Mouse (Mus musculus) liver, embryonic 13.5 days (tissue): ENCODE results near the gene Mical2. TPM values are rescaled to one million over a fixed set of nuclear protein-coding genes. Genes with fewer than 3 reads are reported as not detected.

Experiments
- ATAC-seq: fragments of 200-750 bp; cut with Nextera tagmentation; 2 replicates; pipeline ENCODE4 v1.8.0; 2017; ENCODE audit warnings: low read depth, mild to moderate bottlenecking, moderate number of reproducible peaks, moderate library complexity
- DNase-seq: peaks from one replicate; pipeline ENCODE4 v3.0.0; 2022
- H3K27ac ChIP-seq: fragments of 300-500 bp; sonication (generic); 2 replicates; pipeline ENCODE4 v1.5.1; 2015; ENCODE audit warnings: moderate library complexity, mild to moderate bottlenecking, inconsistent platforms
- H3K27me3 ChIP-seq: fragments of 300-500 bp; sonication (generic); 2 replicates; pipeline ENCODE4 v1.6.1; 2015; ENCODE audit warnings: mild to moderate bottlenecking, inconsistent platforms
- H3K36me3 ChIP-seq: fragments of 300-500 bp; sonication (generic); 2 replicates; pipeline ENCODE4 v1.6.1; 2015; ENCODE audit warnings: mild to moderate bottlenecking, inconsistent platforms
- H3K4me1 ChIP-seq: fragments of 300-500 bp; sonication (generic); replicated peaks from 2 replicates; pipeline ENCODE4 v1.6.1; 2015; ENCODE audit warnings: inconsistent platforms
- H3K4me2 ChIP-seq: fragments of 300-500 bp; sonication (generic); 2 replicates; pipeline ENCODE4 v1.6.1; 2015; ENCODE audit warnings: inconsistent platforms, mild to moderate bottlenecking, moderate library complexity
- H3K4me3 ChIP-seq: fragments of 300-500 bp; sonication (generic); replicated peaks from 2 replicates; pipeline ENCODE4 v1.5.1; 2015; ENCODE audit warnings: mild to moderate bottlenecking, inconsistent platforms
- H3K9ac ChIP-seq: fragments of 300-500 bp; sonication (generic); 2 replicates; pipeline ENCODE4 v1.6.1; 2015; ENCODE audit warnings: mild to moderate bottlenecking, inconsistent platforms
- H3K9me3 ChIP-seq: fragments of 300-500 bp; sonication (generic); replicated peaks from 2 replicates; pipeline ENCODE4 v1.6.1; 2016; ENCODE audit warnings: inconsistent platforms
- WGBS: fragments of 180-500 bp; shearing (Covaris S2); methylation state at CpG from one replicate; pipeline ENCODE4 v1.1.7; 2015; ENCODE audit not compliant: insufficient replicate concordance; 5-methylcytosine and 5-hydroxymethylcytosine counted together
- polyA plus RNA-seq: library from polyadenylated mRNA; unstranded; fragments of >200 nt; fragmentation: Nextera tagmentation; extraction: Ambion mirVana; gene quantifications from 2 replicates; pipeline ENCODE4 v1.2.1, GENCODE M21; 2015

Gene Mical2
- polyA plus RNA-seq, 1 experiment from 2014 or later, result 1.5 TPM

DNA sequence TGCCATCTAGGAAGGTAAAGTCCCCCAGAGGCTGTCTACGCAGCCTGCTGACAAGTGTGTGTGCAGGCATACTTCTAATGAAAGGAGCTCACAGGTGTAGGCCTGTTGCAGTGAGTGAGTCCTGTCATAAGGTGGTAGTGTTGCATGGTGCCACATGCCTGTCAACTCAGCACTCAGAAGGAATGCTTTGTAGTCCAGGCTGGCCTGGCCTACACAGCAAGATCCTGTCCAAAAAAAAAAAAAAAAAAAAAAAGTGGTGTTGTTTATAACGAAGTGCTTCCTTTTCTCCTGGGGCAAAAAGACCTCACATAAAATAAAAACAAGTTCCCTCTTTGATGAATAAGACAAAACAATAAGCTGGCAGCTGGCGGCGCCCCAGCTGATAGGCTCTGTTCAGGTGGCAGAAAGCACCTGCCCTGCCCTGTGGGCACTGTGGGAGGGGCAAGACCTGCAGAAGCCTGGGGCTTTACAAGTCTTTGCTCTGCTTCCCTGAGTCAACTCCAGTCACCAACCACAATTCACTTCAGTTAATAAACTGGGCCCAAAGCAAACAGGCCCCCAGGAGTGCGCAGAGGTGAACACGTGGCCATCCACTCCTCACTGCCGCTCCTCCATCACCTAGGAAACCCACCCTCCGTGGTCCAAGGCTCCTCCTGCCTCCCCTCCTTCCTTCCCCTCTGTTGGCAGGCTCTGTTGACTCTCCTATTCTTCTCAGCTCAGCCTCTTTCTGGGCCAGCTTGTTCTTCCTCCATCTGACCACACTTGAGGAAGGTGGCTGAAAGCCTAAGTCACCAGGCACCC is 12.5 kb upstream of the Mical2 start:
- WGBS, result 46% methylated on average over 8 of the region's 8 CpGs
- ATAC-seq, result 0 out of 2 replicates have a peak, but pooled peaks have one; percentile 48
- Histone ChIP-seq H3K4me3 (no peak overlapping the region), H3K4me2 (no peak overlapping the region), H3K27me3 (no peaks in the 10 kb centered on the region), H3K9me3 (no peaks in the 10 kb centered on the region), H3K36me3 (no peaks in the 10 kb centered on the region), H3K9ac (no peak overlapping the region), H3K27ac (no peak overlapping the region), H3K4me1 (peaks cover 19% of the 10 kb centered on the region)
- no peak for DNase-seq

GRCm38 (mm10) chr7:112215871-112216270 is 9.8 kb upstream of the Mical2 start:
- Histone ChIP-seq H3K9ac (no peak overlapping the region), H3K4me3 (no peak overlapping the region), H3K36me3 (no peaks in the 10 kb centered on the region), H3K4me1 (peaks cover 9% of the 10 kb centered on the region), H3K27ac (no peak overlapping the region), H3K9me3 (no peaks in the 10 kb centered on the region), H3K4me2 (no peak overlapping the region), H3K27me3 (no peaks in the 10 kb centered on the region)
- no peak for ATAC-seq
- no peak for DNase-seq
- 57% methylated on average over 3 of the region's 3 CpGs for WGBS

- peaks cover 9% of the 10 kb centered on the region for H3K4me1 ChIP-seq
- no peak for DNase-seq
- 66% methylated on average over 5 of the region's 5 CpGs for WGBS
- H3K9me3 ChIP-seq, result no peaks in the 10 kb centered on the region
- ATAC-seq, result no peak
- H3K4me2 ChIP-seq, result no peak overlapping the region
- H3K27ac ChIP-seq, result no peak overlapping the region
- H3K9ac ChIP-seq, result no peak overlapping the region
- no peaks in the 10 kb centered on the region for H3K27me3 ChIP-seq
- H3K4me3 ChIP-seq, result no peak overlapping the region
- no peaks in the 10 kb centered on the region for H3K36me3 ChIP-seq
These were observed 8.9 kb upstream of the Mical2 start for GRCm38 (mm10) chr7:112216720-112217119.

- DNase-seq, result no peak
- Histone ChIP-seq H3K36me3 (no peaks in the 10 kb centered on the region), H3K4me2 (no peak overlapping the region), H3K4me1 (peaks cover 9% of the 10 kb centered on the region), H3K27me3 (no peaks in the 10 kb centered on the region), H3K9ac (no peak overlapping the region), H3K4me3 (no peak overlapping the region), H3K27ac (no peak overlapping the region), H3K9me3 (no peaks in the 10 kb centered on the region)
- ATAC-seq, result no peak
- WGBS, result 8% methylated on average over 6 of the region's 6 CpGs
These were observed 8.4 kb upstream of the Mical2 start for GRCm38 (mm10) chr7:112217208-112217607.

DNA sequence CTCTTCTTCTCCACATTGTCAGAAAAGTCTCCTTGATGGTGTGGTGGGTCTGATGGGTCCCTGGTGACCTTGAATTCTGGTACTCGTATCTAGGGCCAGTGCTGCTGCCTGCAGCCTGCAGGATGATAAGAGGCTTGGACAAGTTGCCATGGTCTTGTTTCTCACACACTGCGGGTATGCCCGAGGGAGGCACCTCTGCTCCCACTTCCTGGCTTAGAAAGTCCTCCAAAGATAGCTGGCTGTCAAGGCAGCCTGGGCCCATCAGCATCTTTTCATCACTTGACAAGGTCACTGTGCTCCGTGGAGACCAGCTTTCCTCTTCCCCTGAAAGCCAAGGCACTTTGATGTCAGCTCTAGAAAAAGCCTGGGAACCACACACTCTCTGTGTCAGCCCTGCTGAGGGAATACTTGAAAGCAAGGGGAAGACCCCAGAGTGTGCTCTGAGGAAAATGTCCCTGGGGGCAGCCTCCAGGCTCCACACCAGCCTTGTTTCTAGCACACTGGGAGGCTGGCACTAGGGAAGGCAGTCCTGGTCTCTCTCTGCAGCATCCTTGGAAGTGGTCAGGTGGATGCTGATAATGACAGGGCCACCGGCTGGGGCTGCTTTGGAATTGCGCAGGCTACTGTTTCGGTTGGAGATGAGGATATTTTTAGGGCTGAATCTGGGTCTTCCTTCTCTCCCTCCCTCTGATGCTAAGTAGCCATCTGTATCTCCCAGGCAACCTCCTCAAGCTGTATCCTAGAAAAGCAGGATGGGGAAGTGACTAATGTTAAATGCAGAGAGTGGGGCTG is 2.7 kb upstream of the Mical2 start:
- peaks cover 16% of the 10 kb centered on the region for H3K4me1 ChIP-seq
- WGBS, result 34% methylated on average over 7 of the region's 7 CpGs
- DNase-seq (no peak), ATAC-seq (no peak)
- peaks cover 31% of the 10 kb centered on the region for H3K27me3 ChIP-seq
- no peak overlapping the region for H3K9ac ChIP-seq
- no peak overlapping the region for H3K27ac ChIP-seq
- no peak overlapping the region for H3K4me3 ChIP-seq
- no peaks in the 10 kb centered on the region for H3K36me3 ChIP-seq
- no peaks in the 10 kb centered on the region for H3K9me3 ChIP-seq
- H3K4me2 ChIP-seq, result no peak overlapping the region

DNA sequence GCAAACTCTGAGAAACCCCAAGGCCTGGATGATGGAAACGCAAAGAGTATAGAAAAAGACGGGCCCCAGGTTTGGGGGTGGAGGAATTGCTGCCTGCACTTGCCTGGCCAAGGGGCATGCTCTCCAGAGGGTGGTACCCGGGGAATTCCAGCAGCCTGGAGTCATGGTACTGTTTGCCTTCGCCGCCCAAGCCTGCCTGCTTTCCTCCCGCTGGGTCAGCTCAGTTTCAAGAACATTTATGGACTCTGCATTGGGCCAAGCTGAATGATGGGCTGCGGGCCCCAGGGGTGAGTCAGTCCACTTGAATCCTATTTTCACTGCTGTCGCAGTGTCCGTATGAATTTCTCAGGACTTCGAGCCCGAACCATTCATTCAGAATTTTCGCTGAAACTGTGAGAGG is 802 bp upstream of the Mical2 start:
- DNase-seq (no peak), ATAC-seq (no peak)
- H3K27ac ChIP-seq, result no peak overlapping the region
- no peaks in the 10 kb centered on the region for H3K9me3 ChIP-seq
- no peak overlapping the region for H3K4me3 ChIP-seq
- peaks cover 31% of the 10 kb centered on the region for H3K27me3 ChIP-seq
- no peaks in the 10 kb centered on the region for H3K36me3 ChIP-seq
- H3K4me1 ChIP-seq, result peaks cover 16% of the 10 kb centered on the region
- no peak overlapping the region for H3K4me2 ChIP-seq
- no peak overlapping the region for H3K9ac ChIP-seq
- WGBS, result 74% methylated on average over 12 of the region's 12 CpGs

GRCm38 (mm10) chr7:112226446-112227265 is 1.0 kb downstream of the Mical2 start:
- no peaks in the 10 kb centered on the region for H3K9me3 ChIP-seq
- no peak for DNase-seq
- peak overlapping the region; percentile 76 for H3K4me2 ChIP-seq
- H3K27me3 ChIP-seq, result peaks cover 31% of the 10 kb centered on the region
- H3K4me1 ChIP-seq, result peaks cover 16% of the 10 kb centered on the region
- WGBS, result 18% methylated on average over 24 of the region's 24 CpGs
- peak overlapping the region; percentile 55; the same call in 1 of the 2 replicates for H3K9ac ChIP-seq
- H3K36me3 ChIP-seq, result no peaks in the 10 kb centered on the region
- no peak overlapping the region for H3K27ac ChIP-seq
- peak overlapping the region; percentile 60 for H3K4me3 ChIP-seq
- ATAC-seq, result no peak

GRCm38 (mm10) chr7:112227266-112227562 is 1.6 kb downstream of the Mical2 start:
- Histone ChIP-seq H3K4me1 (peaks cover 16% of the 10 kb centered on the region), H3K36me3 (no peaks in the 10 kb centered on the region), H3K27me3 (peaks cover 31% of the 10 kb centered on the region), H3K27ac (no peak overlapping the region), H3K9ac (no peak overlapping the region), H3K4me2 (peak overlapping the region; percentile 76), H3K9me3 (no peaks in the 10 kb centered on the region), H3K4me3 (peak overlapping the region; percentile 60; the same call in 1 of the 2 replicates)
- WGBS, result 65% methylated on average over 6 of the region's 6 CpGs
- no peak for DNase-seq
- no peak for ATAC-seq

DNA sequence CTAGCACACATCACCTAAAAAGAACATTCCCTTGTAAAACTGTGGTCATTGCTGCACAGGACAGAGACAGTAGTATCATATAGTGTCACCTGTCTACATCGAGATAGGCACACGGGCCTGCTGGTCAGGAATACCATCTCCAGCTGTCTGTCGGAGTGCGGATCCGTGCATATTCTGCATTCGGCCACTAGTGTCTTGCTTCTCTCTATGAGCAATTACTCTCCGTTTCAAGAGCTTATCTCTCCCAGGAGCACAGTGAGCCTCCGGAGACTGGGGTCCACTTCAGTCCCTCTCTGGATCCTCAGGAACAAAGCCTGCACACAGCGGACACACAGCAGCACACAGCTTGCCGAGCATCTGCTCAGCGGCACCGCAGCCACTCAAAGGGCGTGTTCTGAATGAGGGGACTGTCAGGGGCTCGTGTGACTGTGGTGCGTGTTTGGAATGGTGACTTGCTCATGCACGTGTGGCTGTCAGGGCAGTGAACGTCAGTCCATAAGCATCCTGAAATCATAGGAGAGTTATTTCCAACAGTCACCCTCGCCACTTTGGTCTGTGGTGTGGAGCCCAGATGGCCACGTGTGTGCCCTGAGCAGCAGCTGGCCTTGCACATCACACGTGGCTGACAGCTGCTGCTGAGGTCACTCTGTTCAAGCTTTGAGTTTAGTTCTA is 3.3 kb downstream of the Mical2 start:
- WGBS, result 67% methylated on average over 20 of the region's 20 CpGs
- no peak overlapping the region for H3K27ac ChIP-seq

GRCm38 (mm10) chr7:112231731-112232130 is 6.1 kb downstream of the Mical2 start:
- H3K4me2 ChIP-seq, result no peak overlapping the region
- DNase-seq (no peak), ATAC-seq (no peak)
- H3K9me3 ChIP-seq, result no peaks in the 10 kb centered on the region
- H3K27ac ChIP-seq, result no peak overlapping the region
- 54% methylated on average over 7 of the region's 7 CpGs for WGBS
- no peak overlapping the region for H3K9ac ChIP-seq
- H3K4me1 ChIP-seq, result 0 out of 2 replicates have a peak, but pooled peaks cover 2% of the 10 kb centered on the region
- H3K27me3 ChIP-seq, result peaks cover 6% of the 10 kb centered on the region
- H3K36me3 ChIP-seq, result no peaks in the 10 kb centered on the region
- H3K4me3 ChIP-seq, result no peak overlapping the region

More for the DNA sequence above, 3.3 kb downstream of the Mical2 start:
- DNase-seq (no peak), ATAC-seq (no peak)
- Histone ChIP-seq H3K27me3 (peaks cover 26% of the 10 kb centered on the region), H3K36me3 (no peaks in the 10 kb centered on the region), H3K4me1 (peaks cover 16% of the 10 kb centered on the region), H3K4me3 (no peak overlapping the region), H3K9ac (no peak overlapping the region), H3K4me2 (no peak overlapping the region), H3K9me3 (no peaks in the 10 kb centered on the region)
